ENCODE assay signal across 24 mouse cellular contexts in genomic region chr7:97495052-97495451, GRCm38 (mm10). TPM values are rescaled to one million over a fixed set of nuclear protein-coding genes. Genes with fewer than 3 reads are reported as not detected.
"Had no signal": no experiment of that assay in that cellular context is flagged by ENCODE, and none has a peak within 500 bp of the region (broad histone marks: within the 10 kb centered on the region; RNA-seq: fewer than 3 reads in every experiment).

No protein-coding gene starts in this region.

- H3K4me1 ChIP-seq: hindbrain, embryonic 13.5 days; hindbrain, embryonic 15.5 days; kidney, embryonic 15.5 days; limb, embryonic 10.5 days; limb, embryonic 12.5 days had no signal

- H3K27ac ChIP-seq: hindbrain, embryonic 13.5 days; hindbrain, embryonic 15.5 days; hindbrain, postnatal 0 days; kidney, embryonic 15.5 days; kidney, postnatal 0 days; limb, embryonic 10.5 days; limb, embryonic 12.5 days had no signal

- H3K9ac ChIP-seq: forebrain, postnatal 0 days; heart, embryonic 12.5 days; hindbrain, embryonic 13.5 days; hindbrain, embryonic 15.5 days; kidney, embryonic 15.5 days; limb, embryonic 12.5 days had no signal

- H3K4me2 ChIP-seq: heart, embryonic 12.5 days; hindbrain, embryonic 13.5 days; hindbrain, embryonic 15.5 days; kidney, embryonic 15.5 days; limb, embryonic 12.5 days; liver, embryonic 11.5 days had no signal

- H3K9me3 ChIP-seq: heart, embryonic 12.5 days; hindbrain, embryonic 13.5 days; hindbrain, embryonic 15.5 days; kidney, embryonic 15.5 days; limb, embryonic 10.5 days; limb, embryonic 12.5 days had no signal

- ATAC-seq: forebrain, postnatal 0 days; hindbrain, postnatal 0 days; intestine, embryonic 16.5 days had no signal

- H3K4me3 ChIP-seq: heart, embryonic 12.5 days; hindbrain, embryonic 13.5 days; hindbrain, embryonic 15.5 days; kidney, embryonic 15.5 days; limb, embryonic 10.5 days; limb, embryonic 12.5 days had no signal

- H3K27me3 ChIP-seq: heart, embryonic 12.5 days; hindbrain, embryonic 13.5 days; hindbrain, embryonic 15.5 days; kidney, embryonic 15.5 days; limb, embryonic 12.5 days had no signal

- DNase-seq: forebrain, postnatal 0 days; gastrocnemius, postnatal 10 days; gastrocnemius, postnatal 36 days; heart, adult 11 months; heart, postnatal 14 days; heart, postnatal 36 days; kidney, adult 11 months; kidney, adult 2 months; kidney, adult 9 months; kidney, postnatal 14 days; kidney, postnatal 36 days; layer of hippocampus, adult 9-11 months; layer of hippocampus, postnatal 36 days; liver had no signal

RNA-seq across cellular contexts. Expression of gene Kctd14, which starts 43.9 kb away (rescaled TPM):
- total RNA-seq: gastrocnemius, postnatal 36 days; heart, postnatal 36 days had no signal
